Mouse (Mus musculus): ENCODE measurements around the gene Gm27029. TPM values are rescaled to one million over a fixed set of nuclear protein-coding genes. Genes with fewer than 3 reads are reported as not detected.
A peak's percentile ranks its signal among the peaks of the same experiment; 100 is the strongest.

Gm27029 gene
- polyA plus RNA-seq, 1 experiment from 2014 or later = 15.0 TPM

- WGBS = 87% methylated on average over 4 of the region's 4 CpGs
- peaks cover 51% of the 10 kb centered on the region for H3K36me3 ChIP-seq
- H3K4me3 ChIP-seq = no peak overlapping the region
- H3K9me3 ChIP-seq (replicated peaks) = no peaks in the 10 kb centered on the region
- H3K27ac ChIP-seq = no peak overlapping the region
- no peak for DNase-seq (ENCODE audit: low spot score)
- no peaks in the 10 kb centered on the region for H3K27me3 ChIP-seq (ENCODE audit: low read depth, poor library complexity, severe bottlenecking)
- H3K4me1 ChIP-seq = no peaks in the 10 kb centered on the region
Observed at GRCm38 (mm10) chr11:101435831-101436230, 11.2 kb upstream of the Gm27029 start.

GRCm38 (mm10) chr11:101433396-101433795 is 8.8 kb upstream of the Gm27029 start:
- no peaks in the 10 kb centered on the region for H3K9me3 ChIP-seq (replicated peaks)
- H3K4me1 ChIP-seq = no peaks in the 10 kb centered on the region
- no peak for DNase-seq (ENCODE audit: low spot score)
- no peak overlapping the region for H3K4me3 ChIP-seq
- 93% methylated on average over 13 of the region's 13 CpGs for WGBS
- H3K27ac ChIP-seq = no peak overlapping the region
- no peaks in the 10 kb centered on the region for H3K27me3 ChIP-seq (ENCODE audit: low read depth, poor library complexity, severe bottlenecking)
- peaks cover 70% of the 10 kb centered on the region for H3K36me3 ChIP-seq

GRCm38 (mm10) chr11:101431327-101431726 is 6.7 kb upstream of the Gm27029 start:
- Histone ChIP-seq H3K4me3 (no peak overlapping the region), H3K27ac (no peak overlapping the region), H3K4me1 (peaks cover 4% of the 10 kb centered on the region), H3K27me3 (ENCODE audit: low read depth, poor library complexity, severe bottlenecking) (no peaks in the 10 kb centered on the region), H3K9me3 (replicated peaks) (no peaks in the 10 kb centered on the region), H3K36me3 (peaks cover 70% of the 10 kb centered on the region)
- DNase-seq (ENCODE audit: low spot score) = no peak
- 93% methylated on average over 9 of the region's 9 CpGs for WGBS

- DNase-seq (ENCODE audit: low spot score) = no peak
- 70% methylated on average over 8 of the region's 8 CpGs for WGBS
- Histone ChIP-seq H3K4me1 (peaks cover 28% of the 10 kb centered on the region), H3K9me3 (replicated peaks) (no peaks in the 10 kb centered on the region), H3K27me3 (ENCODE audit: low read depth, poor library complexity, severe bottlenecking) (no peaks in the 10 kb centered on the region), H3K4me3 (peak overlapping the region; percentile 89), H3K36me3 (peaks cover 23% of the 10 kb centered on the region), H3K27ac (no peak overlapping the region)
Observed at GRCm38 (mm10) chr11:101426165-101426564, 1.6 kb upstream of the Gm27029 start.

GRCm38 (mm10) chr11:101424925-101425813 is 573 bp upstream of the Gm27029 start, which contains the start of the genes Rundc1 and Ptges3l:
TSS of gene Rundc1 (plus strand) at chr11:101425085.
TSS of gene Ptges3l (minus strand) at chr11:101425333.
- Histone ChIP-seq H3K36me3 (peaks cover 13% of the 10 kb centered on the region), H3K4me3 (peak within 1 kb of the TSS; percentile 89), H3K27ac (peak within 1 kb of the TSS; percentile 82), H3K4me1 (peaks cover 28% of the 10 kb centered on the region), H3K9me3 (replicated peaks) (no peaks in the 10 kb centered on the region), H3K27me3 (ENCODE audit: low read depth, poor library complexity, severe bottlenecking) (no peaks in the 10 kb centered on the region)
- under 1% methylated on average over 81 of the region's 81 CpGs for WGBS
- peak; percentile 100 for DNase-seq (ENCODE audit: low spot score)

- H3K27ac ChIP-seq = no peak overlapping the region
- no peaks in the 10 kb centered on the region for H3K36me3 ChIP-seq
- no peaks in the 10 kb centered on the region for H3K27me3 ChIP-seq (ENCODE audit: low read depth, poor library complexity, severe bottlenecking)
- WGBS = 89% methylated on average over 5 of the region's 5 CpGs
- H3K4me3 ChIP-seq = no peak overlapping the region
- peaks cover 20% of the 10 kb centered on the region for H3K4me1 ChIP-seq
- DNase-seq (ENCODE audit: low spot score) = no peak
- H3K9me3 ChIP-seq (replicated peaks) = no peaks in the 10 kb centered on the region
Observed at GRCm38 (mm10) chr11:101420148-101420547, 4.4 kb downstream of the Gm27029 start.

GRCm38 (mm10) chr11:101419610-101420009 is 5.0 kb downstream of the Gm27029 start:
- 27% methylated on average over 3 of the region's 3 CpGs for WGBS
- no peak for DNase-seq (ENCODE audit: low spot score)
- H3K27ac ChIP-seq = no peak overlapping the region

GRCm38 (mm10) chr11:101418991-101419390 is 5.6 kb downstream of the Gm27029 start:
- Histone ChIP-seq H3K9me3 (replicated peaks) (no peaks in the 10 kb centered on the region), H3K36me3 (peaks cover 6% of the 10 kb centered on the region), H3K27ac (no peak overlapping the region), H3K4me3 (no peak overlapping the region), H3K27me3 (ENCODE audit: low read depth, poor library complexity, severe bottlenecking) (no peaks in the 10 kb centered on the region), H3K4me1 (peaks cover 13% of the 10 kb centered on the region)
- 50% methylated on average over 6 of the region's 6 CpGs for WGBS
- DNase-seq (ENCODE audit: low spot score) = no peak

More at GRCm38 (mm10) chr11:101419610-101420009, 5.0 kb downstream of the Gm27029 start:
- H3K4me3 ChIP-seq = no peak overlapping the region
- H3K4me1 ChIP-seq = peaks cover 19% of the 10 kb centered on the region
- H3K9me3 ChIP-seq (replicated peaks) = no peaks in the 10 kb centered on the region
- 0 out of 2 replicates have a peak, but pooled peaks cover 1% of the 10 kb centered on the region for H3K36me3 ChIP-seq
- H3K27me3 ChIP-seq (ENCODE audit: low read depth, poor library complexity, severe bottlenecking) = no peaks in the 10 kb centered on the region

- Histone ChIP-seq H3K27ac (peak within 1 kb of the TSS; percentile 93), H3K27me3 (ENCODE audit: low read depth, poor library complexity, severe bottlenecking) (no peaks in the 10 kb centered on the region), H3K4me3 (peak within 1 kb of the TSS; percentile 91), H3K4me1 (peaks cover 9% of the 10 kb centered on the region), H3K36me3 (peaks cover 23% of the 10 kb centered on the region), H3K9me3 (replicated peaks) (no peaks in the 10 kb centered on the region)
- DNase-seq (ENCODE audit: low spot score) = peak; percentile 93
- WGBS = under 1% methylated on average over 45 of the region's 45 CpGs
Observed at GRCm38 (mm10) chr11:101417101-101417855, 7.3 kb downstream of the Gm27029 start, which contains the start of gene Aarsd1. TSS of gene Aarsd1 (minus strand) at chr11:101417615.

- 2% methylated on average over 11 of the region's 11 CpGs for WGBS
- no peaks in the 10 kb centered on the region for H3K9me3 ChIP-seq (replicated peaks)
- H3K4me3 ChIP-seq = peak overlapping the region; percentile 91
- H3K27ac ChIP-seq = peak overlapping the region; percentile 93
- peaks cover 30% of the 10 kb centered on the region for H3K36me3 ChIP-seq
- H3K4me1 ChIP-seq = peaks cover 9% of the 10 kb centered on the region
- no peak for DNase-seq (ENCODE audit: low spot score)
- no peaks in the 10 kb centered on the region for H3K27me3 ChIP-seq (ENCODE audit: low read depth, poor library complexity, severe bottlenecking)
Observed at GRCm38 (mm10) chr11:101416433-101417100, 8.0 kb downstream of the Gm27029 start.

- DNase-seq (ENCODE audit: low spot score) = no peak
- Histone ChIP-seq H3K27me3 (ENCODE audit: low read depth, poor library complexity, severe bottlenecking) (no peaks in the 10 kb centered on the region), H3K4me1 (peaks cover 9% of the 10 kb centered on the region), H3K9me3 (replicated peaks) (no peaks in the 10 kb centered on the region), H3K4me3 (no peak overlapping the region), H3K36me3 (peaks cover 43% of the 10 kb centered on the region), H3K27ac (no peak overlapping the region)
- WGBS = 93% methylated on average over 2 of the region's 2 CpGs
Observed at GRCm38 (mm10) chr11:101415306-101415705, 9.3 kb downstream of the Gm27029 start.

- peak; percentile 79 for DNase-seq (ENCODE audit: low spot score)
- no peak overlapping the region for H3K27ac ChIP-seq
- H3K4me3 ChIP-seq = no peak overlapping the region
- 0 out of 2 replicates have a peak, but pooled peaks cover 3% of the 10 kb centered on the region for H3K27me3 ChIP-seq (ENCODE audit: low read depth, poor library complexity, severe bottlenecking)
- no peaks in the 10 kb centered on the region for H3K36me3 ChIP-seq
- no peaks in the 10 kb centered on the region for H3K4me1 ChIP-seq
- H3K9me3 ChIP-seq (replicated peaks) = no peaks in the 10 kb centered on the region
- 9% methylated on average over 8 of the region's 8 CpGs for WGBS
Observed at GRCm38 (mm10) chr11:101395110-101395509, 29.5 kb downstream of the Gm27029 start.

Measured in limb, embryonic 10.5 days (tissue).